Mouse (Mus musculus) cortical plate, adult 2 months (tissue): ENCODE measurements around the gene Proser1.

Experiments used
- CTCF ChIP-seq: fragments of 200-500 bp; IDR thresholded peaks from 2 replicates; pipeline ENCODE4 v1.5.1; 2011; ENCODE audit warnings: mild to moderate bottlenecking, control low read depth, low read length; ENCODE audit not compliant: insufficient read depth; ENCODE audit errors: extremely low read depth
- POLR2A ChIP-seq: fragments of 200-500 bp; IDR thresholded peaks from 2 replicates; pipeline ENCODE4 v1.6.1; 2011; ENCODE audit warnings: mild to moderate bottlenecking, low read length, control low read depth; ENCODE audit not compliant: insufficient read depth; ENCODE audit errors: extremely low read depth

DNA sequence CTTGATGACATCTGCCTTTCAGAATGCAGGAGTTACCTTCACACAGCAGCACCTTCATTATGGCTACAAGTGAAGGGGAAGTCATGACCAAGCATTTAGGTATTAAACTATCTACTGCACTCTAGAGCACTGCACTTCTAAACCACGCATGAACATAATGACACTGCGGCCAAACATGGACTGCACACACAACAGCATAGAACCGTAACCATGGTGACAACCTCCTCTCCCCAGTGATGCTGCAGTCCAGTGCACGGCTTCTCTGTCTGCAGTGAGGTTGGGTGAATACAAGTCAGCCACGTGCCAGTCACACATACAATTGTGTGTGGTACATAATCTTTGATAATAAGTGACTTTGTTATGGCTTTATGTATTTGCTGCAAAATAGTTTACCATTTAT, 17.9 kb upstream of the Proser1 start:
- TF ChIP-seq CTCF (no peak), POLR2A (no peak)
